Mouse (Mus musculus) frontal cortex, postnatal 36 days (tissue): ENCODE results near the gene Utp3.
"Not testable (repeated sequence)": the region's sequence is repeated elsewhere in the genome, so short reads cannot be mapped to it uniquely, and the experiment has no call there.

Source experiments
- DNase-seq, 2 experiments: peaks; one replicate each; pipeline ENCODE4 v3.0.0; 2022; ENCODE audit warnings: low spot score in 2 of 2

The Utp3 gene

DNA sequence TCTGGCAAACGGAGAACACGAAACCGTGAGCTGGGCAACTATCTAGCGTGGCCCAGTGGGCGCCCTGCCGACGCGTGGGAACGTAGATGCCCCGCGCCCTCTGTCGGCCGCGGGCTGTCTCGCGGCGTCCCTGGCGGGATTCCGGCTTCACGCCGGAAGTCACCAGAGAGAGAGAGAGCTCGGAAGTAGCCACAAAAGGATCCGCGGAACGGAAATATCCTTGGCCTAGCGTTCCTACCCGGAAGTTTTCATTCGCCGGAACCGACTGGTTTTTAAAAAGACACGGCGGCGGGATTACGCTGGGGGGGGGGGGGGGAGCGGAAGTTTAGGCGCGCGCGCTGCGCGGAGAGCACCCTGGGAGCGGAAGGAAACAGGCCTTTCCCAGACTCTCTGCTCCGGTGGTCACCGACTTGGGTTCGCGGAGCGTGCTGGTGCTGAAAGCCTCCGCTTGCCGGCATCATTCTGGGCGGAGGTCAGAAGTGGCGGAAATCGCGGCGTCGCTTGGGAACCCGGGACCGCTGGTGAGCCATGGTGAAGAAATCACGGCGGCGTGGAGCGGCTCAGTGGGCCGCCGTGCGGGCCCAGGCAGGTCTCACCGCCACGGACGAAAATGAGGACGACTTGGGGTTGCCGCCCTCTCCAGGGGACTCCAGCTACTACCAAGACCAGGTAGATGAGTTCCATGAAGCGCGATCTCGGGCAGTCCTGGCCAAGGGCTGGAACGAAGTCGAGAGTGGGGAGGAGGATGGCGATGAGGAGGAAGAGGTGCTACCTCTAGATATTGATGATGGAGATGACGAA, at the start of gene Utp3:
Gene Utp3, plus strand, starts transcription at position 377 of the 801 bp plus-strand sequence.
- DNase-seq = peak; percentile 92 to 97

DNA sequence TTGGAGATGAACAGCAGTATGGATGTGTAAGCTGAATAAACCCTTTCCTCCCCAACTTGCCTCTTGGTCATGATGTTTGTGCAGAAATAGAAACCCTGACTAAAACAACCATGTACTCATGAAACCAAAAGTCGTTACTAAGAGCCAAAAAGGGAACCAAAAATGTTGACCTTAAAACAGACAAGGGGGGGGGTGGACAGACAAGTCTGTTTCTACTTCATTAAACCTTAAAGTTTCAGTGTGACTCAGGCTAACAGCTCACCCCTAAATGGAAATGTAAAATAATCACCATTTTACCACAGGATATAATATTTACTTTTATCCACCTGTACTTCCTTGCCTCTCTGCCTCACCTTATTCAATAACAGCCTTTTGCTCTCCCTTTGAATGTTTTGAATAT, 45.7 kb upstream of the Utp3 start:
- no peak for DNase-seq

DNA sequence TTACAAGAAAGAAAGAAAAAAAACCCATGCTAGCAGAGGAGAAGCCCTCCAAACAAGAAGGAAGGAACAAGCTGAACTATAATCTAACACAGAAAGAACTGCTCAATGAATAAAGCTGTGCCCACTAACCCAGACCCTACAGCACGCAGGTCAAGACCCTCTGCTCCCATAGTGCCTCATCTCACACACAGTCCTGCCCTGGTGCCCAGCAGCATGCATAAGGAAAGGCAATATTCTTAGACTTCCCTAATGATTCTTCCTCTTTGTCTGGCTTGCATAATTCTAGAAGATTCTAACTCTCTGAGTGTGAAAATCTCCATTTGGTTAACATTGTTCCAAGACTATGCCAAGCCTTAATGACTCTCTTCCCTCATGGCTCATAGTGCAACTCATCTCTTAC, 45.3 kb upstream of the Utp3 start:
- no peak for DNase-seq

DNA sequence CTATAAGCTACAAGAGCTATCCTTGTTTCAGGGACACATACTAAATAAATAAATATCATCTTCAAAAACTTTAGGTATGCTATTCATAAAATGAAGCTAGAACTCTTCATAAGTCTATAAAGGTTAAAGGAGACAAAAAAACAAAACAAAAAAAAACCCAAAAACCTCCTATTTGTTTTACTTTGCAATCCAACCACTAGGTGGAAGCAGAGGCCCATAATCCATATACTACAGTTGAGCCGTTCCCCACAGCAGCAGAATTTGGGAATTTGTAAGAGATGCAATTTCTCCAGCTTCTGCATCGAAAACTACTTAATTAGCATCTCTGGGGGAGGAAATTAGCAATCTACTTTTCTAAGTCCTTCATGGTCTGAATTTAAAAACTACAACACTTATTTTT, 35.0 kb upstream of the Utp3 start:
- peak in 1 of 2 experiments; percentile 13 for DNase-seq

DNA sequence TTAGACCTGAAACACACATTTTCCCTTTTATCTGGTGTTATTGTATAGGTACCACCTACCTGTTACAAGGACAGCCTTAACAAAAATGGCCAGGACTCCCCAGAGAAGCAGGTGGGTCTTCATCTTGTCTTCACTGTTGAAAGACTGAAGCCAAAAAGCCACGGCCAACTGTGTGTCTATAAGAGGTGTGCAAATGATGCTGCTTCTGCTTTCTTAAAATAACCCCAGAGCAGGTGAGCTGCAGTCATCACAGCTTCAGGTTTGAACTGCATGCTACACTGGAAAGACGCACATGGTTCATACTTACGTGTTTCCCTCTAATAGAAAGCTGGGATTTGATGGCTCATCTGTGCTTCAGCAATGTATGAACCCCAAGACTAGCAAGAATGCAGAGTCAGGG, 26.6 kb upstream of the Utp3 start, which contains the start of gene Jchain:
Gene Jchain, minus strand, starts transcription at position 235 of the 400 bp plus-strand sequence.
- DNase-seq = no peak

DNA sequence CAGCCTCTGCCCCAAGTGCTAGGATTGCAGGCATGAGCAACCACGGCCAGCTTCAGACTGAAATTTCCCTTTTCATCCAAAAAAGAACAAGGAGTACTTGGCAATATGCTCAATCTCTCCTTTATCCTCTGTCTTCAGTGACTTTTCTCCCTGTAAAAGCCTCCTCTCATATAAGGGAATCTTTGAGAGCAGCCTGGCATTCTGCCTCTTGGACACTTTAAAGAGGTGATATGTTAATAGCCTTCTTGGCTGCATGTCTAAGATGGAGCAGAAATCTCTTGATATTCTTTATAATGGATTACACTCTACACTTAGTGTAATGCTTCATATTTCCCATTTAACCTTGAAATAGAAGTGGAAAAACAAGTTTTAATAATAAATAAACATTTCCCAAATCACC, 23.4 kb upstream of the Utp3 start:
- no peak for DNase-seq

DNA sequence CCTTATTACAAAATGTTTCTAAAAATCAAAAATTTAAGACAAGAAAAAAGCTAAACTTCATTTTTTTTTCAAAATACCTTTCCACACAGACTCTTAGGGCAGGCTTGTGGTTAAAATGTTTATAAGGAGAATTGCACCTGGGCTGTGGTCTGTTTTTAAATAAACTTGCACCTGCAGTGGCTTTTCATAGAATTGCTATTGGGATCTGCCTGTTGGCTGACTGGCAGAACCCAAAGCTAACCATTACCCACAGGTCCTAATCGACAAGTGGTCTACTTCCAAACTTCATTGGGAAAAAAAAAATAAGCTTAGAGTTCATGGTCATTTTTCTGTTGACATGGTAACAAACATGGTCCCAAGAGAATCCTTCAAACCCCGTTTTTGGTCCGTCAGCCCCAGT, 19.6 kb upstream of the Utp3 start:
- DNase-seq = no peak

DNA sequence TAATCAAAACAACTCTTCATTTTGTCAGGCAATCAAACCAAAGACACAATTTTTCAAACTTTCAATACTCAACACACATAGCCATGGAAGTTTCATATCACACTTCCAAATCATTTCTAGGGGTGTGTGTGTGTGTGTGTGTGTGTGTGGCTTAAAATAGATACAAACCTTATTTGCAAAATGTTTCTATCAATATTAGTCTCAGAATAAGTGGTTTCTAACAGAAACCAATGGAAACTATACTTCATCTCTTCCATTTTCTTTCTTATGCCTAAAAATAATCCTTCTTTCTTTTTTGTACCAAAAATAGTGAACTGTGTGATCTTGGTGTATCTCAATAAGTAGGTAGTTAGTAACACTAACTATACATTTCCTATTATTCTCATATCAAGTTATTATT, 13.4 kb upstream of the Utp3 start:
- DNase-seq = no peak

DNA sequence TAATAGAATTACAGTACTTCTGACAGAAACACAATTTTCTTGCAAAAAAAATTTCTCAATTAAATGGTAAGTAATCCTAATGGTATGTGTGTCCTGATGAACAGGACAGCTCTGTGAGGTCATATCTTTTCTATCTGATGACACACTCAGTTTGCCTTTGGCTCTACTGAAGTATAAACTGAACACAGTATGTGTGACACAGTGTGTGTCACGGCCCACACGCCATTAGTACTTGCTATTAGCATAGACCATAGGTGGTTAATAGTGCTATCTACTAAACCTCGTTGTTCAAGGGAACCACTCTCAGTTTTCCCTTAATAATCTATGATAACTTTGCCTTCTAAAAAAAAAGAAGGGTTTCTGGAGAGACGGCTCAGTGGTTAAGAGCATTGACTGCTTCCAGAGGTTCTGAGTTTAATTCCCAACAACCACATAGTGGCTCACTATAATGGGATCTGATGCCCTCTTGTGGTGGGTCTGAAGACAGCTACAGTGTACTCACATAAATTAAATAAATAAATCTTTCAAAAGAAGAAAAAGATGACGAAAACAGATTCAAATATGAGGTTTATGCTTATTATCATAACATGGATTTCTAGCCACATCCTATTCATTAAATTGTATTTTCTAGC, 11.5 kb upstream of the Utp3 start:
- peak in 1 of 2 experiments; percentile 37 for DNase-seq

DNA sequence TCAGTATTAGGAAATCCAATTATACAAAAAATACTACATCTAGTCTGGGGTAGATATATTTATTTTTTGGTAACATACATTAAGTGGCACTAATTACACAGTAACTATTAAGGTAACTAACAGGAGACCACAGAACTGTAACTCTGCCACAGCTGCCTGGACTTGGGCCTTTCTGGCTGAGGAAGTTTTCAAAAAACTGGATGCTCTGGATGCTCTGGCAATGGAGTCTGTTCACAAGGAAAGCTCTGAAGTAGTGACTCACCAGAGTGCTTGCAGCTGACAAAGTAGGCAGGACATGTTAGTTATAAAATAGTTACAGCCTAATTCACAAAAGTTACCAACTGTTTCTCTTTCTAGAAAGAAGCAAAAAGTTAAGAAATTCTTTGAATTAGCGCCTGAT, 9.9 kb upstream of the Utp3 start:
- not testable (repeated sequence) for DNase-seq

DNA sequence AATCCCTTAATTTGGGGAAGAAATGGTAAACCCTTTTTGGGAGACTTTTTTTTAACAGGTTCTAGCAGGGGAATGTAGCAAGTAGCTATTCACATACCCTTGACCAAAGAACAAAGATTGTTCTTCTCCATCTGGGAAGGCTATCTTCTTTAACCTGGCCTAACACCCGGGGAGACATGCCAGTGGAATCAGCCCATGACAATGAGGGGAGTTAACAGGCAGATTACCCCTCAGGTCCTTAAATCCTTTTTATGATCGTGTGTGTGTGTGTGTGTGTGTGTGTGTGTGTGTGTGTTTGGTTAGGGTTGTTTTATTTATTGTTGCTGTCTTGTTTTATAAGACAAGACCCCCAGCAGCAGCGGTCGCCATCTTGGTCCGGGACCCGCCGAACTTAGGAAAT, 8.7 kb upstream of the Utp3 start:
- DNase-seq = no peak

DNA sequence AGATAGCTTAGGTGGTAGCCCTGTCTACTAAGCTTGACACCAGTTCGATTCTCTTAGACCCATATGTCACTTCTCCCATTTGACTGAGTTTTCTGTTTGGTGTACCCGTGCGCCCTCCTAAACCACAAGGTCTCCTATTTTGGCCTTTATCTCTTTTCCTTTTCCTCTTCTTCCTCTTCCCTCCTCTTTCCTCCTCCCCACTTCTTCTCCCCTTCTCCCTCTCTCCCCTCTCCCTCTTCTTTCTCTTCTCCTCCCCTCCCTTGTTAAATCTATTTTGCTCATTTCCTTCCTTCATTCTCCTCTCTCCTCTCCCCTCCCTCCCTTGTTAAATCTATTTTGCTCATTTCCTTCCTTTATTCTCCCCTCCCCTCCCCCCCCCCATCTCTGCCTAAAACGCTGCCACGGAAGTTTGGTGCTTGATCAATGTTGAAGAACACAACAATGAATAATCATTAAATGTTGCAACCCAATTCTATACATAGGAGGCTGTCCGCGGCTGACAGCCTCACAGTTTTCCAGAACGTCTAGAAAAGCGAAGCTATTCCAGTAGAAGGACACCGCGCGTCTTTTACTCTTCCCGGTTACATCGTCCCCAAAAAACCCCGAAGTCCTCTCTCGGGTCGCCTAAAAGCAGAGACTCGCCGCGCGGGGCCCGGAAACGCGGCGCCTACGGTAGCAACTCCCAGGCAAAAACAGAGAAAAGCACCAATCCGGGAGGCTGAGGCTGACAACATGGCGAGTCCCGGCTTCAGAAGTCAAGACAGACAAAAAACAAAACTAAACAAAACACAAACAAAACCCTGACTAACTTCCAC, 784 bp upstream of the Utp3 start:
- no peak for DNase-seq

DNA sequence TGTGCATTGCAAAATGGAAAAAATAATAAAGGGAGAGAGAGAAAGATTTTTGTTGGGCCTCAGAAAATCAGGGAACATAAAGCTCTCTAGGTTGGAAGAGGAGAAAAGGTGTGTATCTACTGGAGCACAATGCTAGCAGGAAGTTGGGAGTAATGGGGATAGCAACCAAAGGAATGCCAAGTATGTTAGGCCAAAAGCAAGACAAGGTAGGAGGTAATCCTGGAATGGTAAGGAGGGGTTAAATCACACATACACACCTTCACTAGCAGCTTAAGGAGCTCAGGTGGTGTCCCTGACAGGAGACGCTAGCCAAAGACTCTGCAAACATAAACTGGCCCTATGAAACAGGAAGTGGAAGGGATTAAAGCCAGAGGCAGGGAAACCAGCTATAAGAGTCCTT, 4.7 kb downstream of the Utp3 start:
- no peak for DNase-seq

DNA sequence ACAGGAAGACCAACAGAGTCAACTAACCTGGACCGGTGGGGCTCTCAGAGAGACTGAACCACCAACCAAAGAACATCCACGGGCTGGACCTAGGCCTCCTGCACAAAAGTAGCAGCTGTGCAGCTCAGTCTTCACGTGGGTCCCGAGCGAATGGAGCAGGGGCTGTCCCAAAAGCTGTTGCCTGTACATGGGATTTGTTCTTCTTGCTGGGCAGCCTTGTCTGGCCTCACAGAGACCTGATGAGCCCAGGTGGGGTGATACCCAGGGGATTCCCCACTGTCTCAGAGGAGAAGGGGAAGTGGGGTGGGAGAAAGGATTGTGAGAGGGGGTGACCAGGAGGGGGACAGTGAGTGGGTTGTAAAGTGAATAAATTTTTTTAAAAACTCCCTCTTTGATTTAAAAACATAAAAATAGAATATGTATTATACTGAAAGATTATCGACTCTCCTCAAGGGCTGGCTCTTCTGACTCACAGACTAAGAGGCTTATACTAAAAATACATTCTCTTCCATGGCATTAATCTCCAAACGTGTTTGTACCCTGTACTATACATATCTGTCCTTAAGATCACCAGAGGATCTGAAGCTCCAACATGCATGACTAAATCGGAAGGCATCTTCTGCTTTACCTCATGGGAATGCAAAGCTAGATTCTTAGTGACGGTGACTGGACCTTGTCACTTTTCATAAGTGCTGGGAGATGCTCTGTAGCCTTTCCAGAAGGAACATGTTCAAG, 7.0 kb downstream of the Utp3 start:
- peak in 1 of 2 experiments; percentile 10 for DNase-seq

DNA sequence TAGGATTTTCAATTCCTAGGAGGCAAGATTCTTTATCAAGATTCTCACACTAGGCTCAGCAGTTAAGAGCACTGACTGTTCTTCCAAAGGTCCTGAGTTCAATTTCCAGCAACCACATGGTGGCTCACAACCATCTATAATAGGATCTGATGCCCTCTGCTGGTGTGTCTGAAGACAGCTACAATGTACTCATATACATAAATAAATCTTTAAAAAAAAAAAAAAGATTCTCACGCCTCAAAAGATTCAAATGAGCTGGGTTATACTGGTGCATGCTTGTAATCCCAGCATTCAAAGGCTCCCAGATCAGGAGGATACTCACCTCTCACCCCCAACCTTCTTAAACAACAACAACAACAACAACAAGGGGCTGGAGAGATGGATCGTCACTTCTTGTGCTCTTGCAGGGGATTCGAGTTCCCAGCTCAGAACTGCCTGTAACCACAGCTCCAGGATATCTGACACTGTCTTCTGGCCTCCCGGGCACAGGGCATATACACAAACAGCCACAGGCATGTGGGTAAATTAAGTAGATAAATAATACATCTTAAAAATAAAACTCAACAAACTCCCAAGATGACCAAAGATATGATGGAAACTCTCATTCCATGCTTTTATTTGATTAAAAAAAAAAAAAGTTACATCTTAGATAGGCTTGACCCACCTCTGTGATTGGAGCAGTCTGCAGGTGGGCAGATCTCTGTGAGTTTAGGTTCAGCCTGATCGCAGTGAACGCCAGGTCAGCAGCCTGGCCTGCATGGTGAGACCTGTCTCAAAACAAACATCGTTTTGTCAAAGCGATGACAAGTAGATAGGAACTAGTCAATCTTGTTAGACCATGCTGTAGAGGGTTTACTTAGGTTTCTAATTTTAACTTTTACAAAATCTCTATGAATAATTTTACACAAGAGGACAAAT, 8.9 kb downstream of the Utp3 start:
- DNase-seq = no peak

DNA sequence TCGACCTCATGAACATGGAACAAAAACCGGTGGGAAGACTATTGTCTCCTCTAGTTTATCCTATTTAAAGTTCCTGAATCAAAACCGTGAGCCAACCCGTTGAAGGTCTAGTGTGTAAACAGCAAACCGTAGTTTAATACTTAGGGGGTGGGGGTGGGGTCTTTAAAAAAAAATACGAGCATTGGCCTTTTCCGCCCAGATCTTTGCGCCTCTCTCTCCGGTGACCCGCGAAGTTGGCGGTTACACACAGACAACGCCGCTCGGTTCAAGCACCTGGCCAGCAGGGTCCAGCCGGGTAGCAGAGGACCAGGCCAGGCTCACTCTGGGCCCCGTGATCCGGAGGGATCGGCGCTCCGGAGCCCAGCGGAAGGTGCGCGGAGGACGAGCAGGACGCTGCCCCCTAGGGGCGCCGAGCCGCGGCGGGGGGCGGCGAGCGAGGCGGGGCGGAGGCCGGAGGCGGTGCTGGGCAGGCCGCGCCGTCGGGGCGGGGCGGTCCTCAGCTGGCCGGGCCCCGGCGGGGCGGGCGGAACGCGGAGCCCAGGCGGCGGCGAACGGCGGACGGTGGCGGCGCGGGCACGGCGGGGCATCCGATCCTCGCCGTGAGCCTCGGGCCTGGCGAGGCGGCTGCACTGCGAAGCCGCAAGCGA, 10.4 kb downstream of the Utp3 start, which contains the start of gene Rufy3:
Gene Rufy3, plus strand, starts transcription at position 540 of the 647 bp plus-strand sequence.
- peak; percentile 66 to 68 for DNase-seq

DNA sequence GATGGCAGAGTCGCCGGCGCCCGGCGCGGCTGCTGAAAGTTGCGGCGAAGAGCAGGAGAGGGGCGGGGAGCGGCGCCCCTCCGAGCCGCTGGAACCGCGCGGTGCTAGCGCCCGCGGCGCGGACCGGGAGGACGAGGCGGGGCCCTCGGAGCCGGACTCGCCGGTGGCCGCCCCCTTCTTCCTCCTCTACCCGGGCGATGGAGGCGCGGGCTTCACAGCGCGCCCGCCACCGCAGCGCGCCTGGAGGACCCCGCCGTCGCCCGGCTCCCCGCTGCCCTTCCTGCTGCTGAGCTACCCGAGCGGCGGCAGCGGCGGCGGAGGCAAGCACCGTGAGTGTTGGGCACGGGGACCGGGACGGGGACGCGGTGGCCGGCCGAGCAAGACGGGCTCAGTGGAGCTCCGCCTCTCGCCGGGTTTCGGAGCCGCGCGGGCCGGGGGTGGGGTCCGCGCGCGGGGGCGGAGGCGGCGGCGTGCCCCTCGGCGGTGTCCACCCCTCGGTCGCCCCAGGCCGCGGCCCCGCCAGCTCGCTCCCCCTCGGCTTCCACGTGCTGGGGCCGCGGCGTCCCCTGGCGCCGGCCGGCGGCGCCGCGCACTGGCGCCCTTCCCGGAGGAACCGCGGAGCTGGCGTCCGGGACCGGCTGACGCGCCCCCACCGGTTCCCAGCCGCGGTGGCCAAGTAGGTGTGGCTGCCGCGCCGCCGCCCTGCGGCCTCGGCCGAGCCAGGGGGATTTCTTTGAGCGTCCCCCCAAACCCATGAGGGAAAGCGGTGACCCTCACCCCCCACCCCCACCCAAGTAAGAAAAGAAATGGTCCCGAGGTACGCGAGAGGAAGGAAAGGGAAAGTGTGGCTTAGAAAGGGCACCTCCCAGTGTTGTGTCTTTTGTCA, 11.1 kb downstream of the Utp3 start:
- DNase-seq = peak in 1 of 2 experiments; percentile 50

DNA sequence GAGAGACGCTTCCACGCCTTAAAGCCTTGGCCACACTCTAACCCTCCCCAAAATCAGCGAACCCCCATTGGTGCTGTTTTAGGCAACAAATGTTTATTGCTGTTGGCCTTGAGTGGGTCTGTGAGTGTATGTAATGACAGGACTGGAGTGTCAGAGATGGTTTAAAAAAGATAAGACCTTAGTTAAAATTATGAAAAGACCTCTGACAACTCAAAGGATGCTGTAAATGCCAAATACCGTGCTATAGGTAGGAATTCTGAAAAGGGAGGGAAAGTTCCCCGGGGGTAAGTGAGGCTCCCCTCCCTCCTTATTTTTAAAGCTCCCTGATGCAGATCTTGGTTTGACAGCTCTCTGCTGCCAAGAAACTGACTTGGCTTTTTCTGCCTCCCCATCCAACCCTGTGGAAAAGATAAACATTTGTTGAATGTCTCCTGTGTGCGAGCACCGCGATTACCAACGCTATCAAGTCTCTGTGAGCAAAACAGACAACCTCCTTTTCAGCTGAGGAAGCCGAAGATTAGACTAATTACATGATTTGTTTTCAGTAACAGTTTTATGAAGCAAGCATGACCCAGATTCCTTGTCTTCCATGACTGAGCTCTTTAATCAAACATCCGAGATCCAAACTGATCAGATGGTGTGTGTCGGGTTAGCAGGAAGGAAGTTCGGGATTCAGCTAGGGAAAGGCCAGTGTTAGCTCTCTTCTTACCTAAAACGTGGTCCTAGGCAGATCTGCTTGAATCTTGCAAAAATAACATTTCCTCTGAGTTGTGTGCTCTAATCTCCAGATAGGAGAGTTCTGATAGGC, 12.0 kb downstream of the Utp3 start:
- DNase-seq = no peak
